Mouse (Mus musculus) liver, embryonic 15.5 days (tissue): ENCODE data around the gene Lgals9. TPM values are rescaled to one million over a fixed set of nuclear protein-coding genes. Genes with fewer than 3 reads are reported as not detected.

ENCODE experiments used
- ATAC-seq: fragments of 200-750 bp; cut with Nextera tagmentation; 2 replicates; pipeline ENCODE4 v1.8.0; 2017; ENCODE audit warnings: moderate number of reproducible peaks, mild to moderate bottlenecking, moderate library complexity; ENCODE audit not compliant: insufficient read depth
- H3K27ac ChIP-seq: fragments of 300-500 bp; sonication (generic); replicated peaks from 2 replicates; pipeline ENCODE4 v1.5.1; 2015; ENCODE audit warnings: mild to moderate bottlenecking, inconsistent platforms
- H3K27me3 ChIP-seq: fragments of 300-500 bp; sonication (generic); 2 replicates; pipeline ENCODE4 v1.6.1; 2015; ENCODE audit warnings: mild to moderate bottlenecking, inconsistent platforms
- H3K36me3 ChIP-seq: fragments of 300-500 bp; sonication (generic); replicated peaks from 2 replicates; pipeline ENCODE4 v1.6.1; 2015; ENCODE audit warnings: moderate library complexity, mild to moderate bottlenecking, inconsistent platforms
- H3K4me1 ChIP-seq: fragments of 300-500 bp; sonication (generic); replicated peaks from 2 replicates; pipeline ENCODE4 v1.6.1; 2015; ENCODE audit warnings: inconsistent platforms
- H3K4me2 ChIP-seq: fragments of 300-500 bp; sonication (generic); 2 replicates; pipeline ENCODE4 v1.6.1; 2015; ENCODE audit warnings: moderate library complexity, mild to moderate bottlenecking, inconsistent platforms
- H3K4me3 ChIP-seq: fragments of 300-500 bp; sonication (generic); replicated peaks from 2 replicates; pipeline ENCODE4 v1.5.1; 2015; ENCODE audit warnings: mild to moderate bottlenecking, inconsistent platforms
- H3K9ac ChIP-seq: fragments of 300-500 bp; sonication (generic); 2 replicates; pipeline ENCODE4 v1.6.1; 2015; ENCODE audit warnings: moderate library complexity, mild to moderate bottlenecking, inconsistent platforms
- H3K9me3 ChIP-seq: fragments of 300-500 bp; sonication (generic); replicated peaks from 2 replicates; pipeline ENCODE4 v1.6.1; 2016; ENCODE audit warnings: inconsistent platforms
- WGBS: fragments of 180-500 bp; shearing (Covaris S2); methylation state at CpG from one replicate; pipeline ENCODE4 v1.1.7; 2015; ENCODE audit warnings: mixed read lengths; ENCODE audit not compliant: insufficient replicate concordance; 5-methylcytosine and 5-hydroxymethylcytosine counted together
- polyA plus RNA-seq: library from polyadenylated mRNA; unstranded; fragments of >200 nt; fragmentation: Nextera tagmentation; extraction: Ambion mirVana; gene quantifications from 2 replicates; pipeline ENCODE4 v1.2.1, GENCODE M21; 2015

Gene Lgals9
- polyA plus RNA-seq, 1 experiment from 2014 or later: 154 TPM

DNA sequence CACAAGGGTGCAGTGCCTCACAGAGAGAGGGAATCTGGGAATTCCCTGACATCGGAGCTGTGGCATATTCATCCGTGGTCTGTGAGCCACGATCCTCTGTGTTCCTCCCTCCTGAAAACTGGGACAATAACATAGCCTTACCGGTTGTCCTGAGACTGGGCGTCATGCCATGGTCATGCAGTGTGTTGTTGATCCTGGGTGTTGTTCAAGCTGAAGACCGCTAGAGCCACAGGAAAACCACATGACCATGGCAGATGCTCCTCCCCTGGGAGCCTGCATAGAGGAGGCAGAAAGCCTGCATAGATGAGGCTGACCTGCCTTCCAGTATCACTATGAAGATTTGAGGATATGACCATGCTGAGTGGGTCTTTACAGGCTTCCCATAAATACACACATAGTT, 69.3 kb downstream of the Lgals9 start:
- H3K9ac ChIP-seq: no peak overlapping the region
- WGBS: 59% methylated on average over 6 of the region's 6 CpGs
- H3K27me3 ChIP-seq: no peaks in the 10 kb centered on the region
- H3K4me3 ChIP-seq: no peak overlapping the region
- H3K9me3 ChIP-seq: no peaks in the 10 kb centered on the region
- H3K4me2 ChIP-seq: no peak overlapping the region
- no peaks in the 10 kb centered on the region for H3K4me1 ChIP-seq
- H3K36me3 ChIP-seq: no peaks in the 10 kb centered on the region
- H3K27ac ChIP-seq: no peak overlapping the region
- no peak for ATAC-seq

Other genes with a start within 250 kb of the Lgals9 start
- 14.8 and 16.5 TPM in 2 replicates for gene Ccnq, start 233.2 kb downstream of the Lgals9 start, polyA plus RNA-seq
- gene Lyrm9, start 158.4 kb downstream of the Lgals9 start, polyA plus RNA-seq: 10.7 and 14.0 TPM in 2 replicates
- gene Nos2, start 64.2 kb downstream of the Lgals9 start, polyA plus RNA-seq: 0.03 and 0.06 TPM in 2 replicates
- 2.1 and 3.0 TPM in 2 replicates for gene Ksr1, start 161.5 kb upstream of the Lgals9 start, polyA plus RNA-seq